Mouse (Mus musculus) liver, embryonic 11.5 days (tissue): ENCODE measurements around the gene Tmem28. TPM values are rescaled to one million over a fixed set of nuclear protein-coding genes. Genes with fewer than 3 reads are reported as not detected.
A peak's percentile ranks its signal among the peaks of the same experiment; 100 is the strongest.

Source experiments
- ATAC-seq: fragments of 200-750 bp; cut with Nextera tagmentation; replicated peaks from 2 replicates; pipeline ENCODE4 v1.8.0; 2017; ENCODE audit warnings: moderate number of reproducible peaks, mild to moderate bottlenecking, moderate TSS enrichment, moderate library complexity; ENCODE audit not compliant: low FRiP score
- DNase-seq: peaks from one replicate; pipeline ENCODE4 v3.0.0-alpha.2; 2017; ENCODE audit warnings: low spot score
- H3K27ac ChIP-seq: fragments of 300-500 bp; sonication (generic); 2 replicates; pipeline ENCODE4 v1.5.1; 2014; ENCODE audit warnings: mild to moderate bottlenecking, low read depth, low read length, control low read depth
- H3K27me3 ChIP-seq: fragments of 300-500 bp; sonication (generic); replicated peaks from 2 replicates; pipeline ENCODE4 v1.6.1; 2014; ENCODE audit warnings: low read length, mixed read lengths; ENCODE audit not compliant: control insufficient read depth, insufficient read depth
- H3K36me3 ChIP-seq: fragments of 300-500 bp; sonication (generic); 2 replicates; pipeline ENCODE4 v1.6.1; 2014; ENCODE audit warnings: mild to moderate bottlenecking, low read length, moderate library complexity, mixed read lengths; ENCODE audit not compliant: control insufficient read depth, insufficient read depth
- H3K4me1 ChIP-seq: fragments of 300-500 bp; sonication (generic); replicated peaks from 2 replicates; pipeline ENCODE4 v1.6.1; 2014; ENCODE audit warnings: low read length, mixed read lengths; ENCODE audit not compliant: control insufficient read depth, insufficient read depth
- H3K4me2 ChIP-seq: fragments of 300-500 bp; sonication (generic); 2 replicates; pipeline ENCODE4 v1.6.1; 2014; ENCODE audit warnings: mild to moderate bottlenecking, control low read depth, moderate library complexity
- H3K4me3 ChIP-seq: fragments of 300-500 bp; sonication (generic); 2 replicates; pipeline ENCODE4 v1.5.1; 2014; ENCODE audit warnings: low read depth, low read length, control low read depth
- H3K9ac ChIP-seq: fragments of 300-500 bp; sonication (generic); 2 replicates; pipeline ENCODE4 v1.6.1; 2014; ENCODE audit warnings: low read depth, low read length, control low read depth
- H3K9me3 ChIP-seq: fragments of 300-500 bp; sonication (generic); 2 replicates; pipeline ENCODE4 v1.6.1; 2016; ENCODE audit warnings: low read length, inconsistent platforms, mixed read lengths; ENCODE audit not compliant: control insufficient read depth
- WGBS: fragments of 180-500 bp; shearing (Covaris S2); extraction: QIAGEN DNeasy Blood & Tissue Kit; methylation state at CpG from one replicate; pipeline ENCODE4 v1.1.7; 2014; 5-methylcytosine and 5-hydroxymethylcytosine counted together
- polyA plus RNA-seq: library from polyadenylated mRNA; unstranded; fragments of >200 nt; fragmentation: Nextera tagmentation; extraction: Ambion mirVana; gene quantifications from 2 replicates; pipeline ENCODE4 v1.2.1, GENCODE M21; 2014

The Tmem28 gene
- polyA plus RNA-seq: 0.04 TPM in 1 of 2 replicates, not detected in the other

DNA sequence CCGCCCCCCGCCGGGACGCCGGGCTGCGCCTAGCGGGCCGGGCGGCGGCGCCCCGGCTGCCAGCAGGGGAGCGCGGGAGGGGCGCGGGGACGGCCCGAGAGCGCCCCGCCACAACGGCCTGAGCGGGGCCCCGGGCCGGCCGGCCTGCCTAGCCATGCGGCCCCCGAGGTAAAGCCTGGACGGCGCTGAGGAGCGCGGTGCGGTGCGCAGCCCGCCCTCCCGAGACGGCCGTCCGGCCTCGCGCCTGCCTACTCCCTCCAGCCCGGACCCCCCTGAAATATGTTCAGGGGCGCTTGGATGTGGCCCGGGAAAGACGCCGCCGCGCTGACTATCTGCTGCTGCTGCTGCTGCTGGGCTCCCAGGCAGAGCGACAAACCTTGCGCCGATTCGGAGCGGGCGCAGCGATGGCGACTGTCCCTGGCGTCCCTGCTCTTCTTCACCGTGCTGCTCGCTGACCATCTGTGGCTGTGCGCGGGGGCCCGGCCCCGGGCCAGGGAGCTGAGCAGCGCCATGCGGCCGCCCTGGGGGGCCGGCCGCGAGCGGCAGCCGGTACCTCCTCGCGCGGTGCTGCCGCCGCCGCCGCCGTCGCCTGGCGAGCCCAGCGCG is at the start of gene Tmem28:
Tmem28 (plus strand) TSS at position 232 of the 606 bp plus-strand sequence.
- Histone ChIP-seq H3K4me1 (no peaks in the 10 kb centered on the region), H3K9ac (no peak within 1 kb of the TSS), H3K9me3 (no peaks in the 10 kb centered on the region), H3K36me3 (no peaks in the 10 kb centered on the region), H3K27me3 (peaks cover 68% of the 10 kb centered on the region), H3K27ac (no peak within 1 kb of the TSS), H3K4me3 (peak within 1 kb of the TSS; percentile 45), H3K4me2 (peak within 1 kb of the TSS; percentile 65)
- 12% methylated on average over 53 of the region's 82 CpGs for WGBS
- ATAC-seq (no peak), DNase-seq (no peak)

DNA sequence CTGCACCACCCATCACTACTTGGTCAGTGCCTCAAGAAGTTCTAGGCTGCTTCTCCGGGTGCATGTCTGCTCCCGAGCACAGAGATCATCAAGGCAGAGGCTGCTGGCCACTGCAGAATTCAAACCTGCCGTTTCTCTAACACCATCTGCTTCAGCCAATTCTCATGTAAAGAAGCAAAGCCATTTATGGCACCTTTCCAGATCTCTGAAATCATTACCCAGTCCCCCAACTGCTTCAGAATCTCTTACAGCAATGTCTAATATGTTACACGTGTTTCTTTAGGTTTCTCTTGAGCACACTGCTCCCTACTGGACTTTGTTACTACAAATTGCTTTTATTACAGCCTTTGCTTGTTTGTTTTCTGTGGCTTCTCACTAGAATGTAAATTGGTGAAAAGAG is 40.5 kb upstream of the Tmem28 start:
- Histone ChIP-seq H3K4me1 (no peaks in the 10 kb centered on the region), H3K4me3 (no peak overlapping the region), H3K27me3 (peaks cover 6% of the 10 kb centered on the region), H3K27ac (no peak overlapping the region), H3K36me3 (no peaks in the 10 kb centered on the region), H3K4me2 (no peak overlapping the region), H3K9ac (no peak overlapping the region), H3K9me3 (no peaks in the 10 kb centered on the region)
- ATAC-seq (no peak), DNase-seq (no peak)
- WGBS: 65% methylated on average over 4 of the region's 4 CpGs

DNA sequence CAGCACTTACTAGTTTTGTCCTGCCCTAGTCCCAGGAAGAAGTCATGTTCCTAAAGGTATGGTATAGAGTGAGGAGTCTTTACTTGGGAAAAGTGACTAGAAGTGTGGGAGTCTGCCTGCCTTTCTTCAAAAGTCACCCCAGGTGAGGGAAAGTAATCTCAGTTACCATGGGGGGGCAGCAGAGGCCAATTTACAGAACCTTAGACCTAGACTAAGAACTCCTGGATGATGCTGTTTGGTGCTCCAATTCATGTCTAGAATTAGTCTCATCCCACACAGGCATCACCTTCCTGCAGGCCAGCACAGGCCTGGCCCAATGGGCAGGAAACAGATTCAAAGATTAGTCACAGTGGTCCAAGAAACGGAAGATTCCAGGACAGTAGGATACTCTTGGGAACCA is 12.4 kb upstream of the Tmem28 start:
- Histone ChIP-seq H3K4me2 (no peak overlapping the region), H3K27me3 (no peaks in the 10 kb centered on the region; the same call in none of the 2 replicates), H3K36me3 (no peaks in the 10 kb centered on the region), H3K9ac (no peak overlapping the region), H3K4me3 (no peak overlapping the region), H3K9me3 (no peaks in the 10 kb centered on the region), H3K4me1 (no peaks in the 10 kb centered on the region), H3K27ac (no peak overlapping the region)
- ATAC-seq: no peak
- WGBS: 57% methylated on average over 1 of the region's 1 CpGs
- no peak for DNase-seq

DNA sequence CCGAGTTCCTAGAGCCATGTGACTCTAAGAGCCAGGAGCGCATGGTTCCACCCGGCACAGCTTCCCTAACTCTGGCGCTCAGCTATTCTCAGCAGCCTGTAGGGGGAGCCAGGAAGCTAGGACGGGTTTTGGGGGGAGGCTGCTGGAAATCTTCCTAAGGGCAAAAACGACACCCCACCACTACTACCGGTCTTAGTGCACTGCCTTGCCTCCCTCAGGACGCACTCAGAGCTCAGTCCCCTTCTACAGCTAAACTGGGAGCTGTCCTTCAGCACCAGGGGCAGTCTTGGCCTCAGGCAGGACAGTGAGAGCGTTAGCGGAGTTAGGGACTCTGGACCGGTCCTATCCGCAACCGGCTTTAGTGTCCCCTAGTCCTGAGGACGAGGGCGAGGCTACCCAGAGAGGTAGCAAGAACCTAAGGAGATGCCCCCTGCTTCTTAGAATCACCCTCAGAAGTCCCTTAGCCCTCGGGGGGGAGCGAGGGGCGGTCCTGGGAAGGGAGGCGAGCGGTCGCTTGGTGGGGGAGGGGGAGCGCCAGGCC is 1.4 kb upstream of the Tmem28 start:
- Histone ChIP-seq H3K9ac (no peak overlapping the region), H3K4me3 (peak overlapping the region; percentile 45), H3K4me2 (peak overlapping the region; percentile 65), H3K4me1 (no peaks in the 10 kb centered on the region), H3K36me3 (no peaks in the 10 kb centered on the region), H3K27me3 (peaks cover 66% of the 10 kb centered on the region), H3K9me3 (no peaks in the 10 kb centered on the region), H3K27ac (no peak overlapping the region)
- ATAC-seq (no peak), DNase-seq (peak; percentile 65)
- 13% methylated on average over 21 of the region's 22 CpGs for WGBS

DNA sequence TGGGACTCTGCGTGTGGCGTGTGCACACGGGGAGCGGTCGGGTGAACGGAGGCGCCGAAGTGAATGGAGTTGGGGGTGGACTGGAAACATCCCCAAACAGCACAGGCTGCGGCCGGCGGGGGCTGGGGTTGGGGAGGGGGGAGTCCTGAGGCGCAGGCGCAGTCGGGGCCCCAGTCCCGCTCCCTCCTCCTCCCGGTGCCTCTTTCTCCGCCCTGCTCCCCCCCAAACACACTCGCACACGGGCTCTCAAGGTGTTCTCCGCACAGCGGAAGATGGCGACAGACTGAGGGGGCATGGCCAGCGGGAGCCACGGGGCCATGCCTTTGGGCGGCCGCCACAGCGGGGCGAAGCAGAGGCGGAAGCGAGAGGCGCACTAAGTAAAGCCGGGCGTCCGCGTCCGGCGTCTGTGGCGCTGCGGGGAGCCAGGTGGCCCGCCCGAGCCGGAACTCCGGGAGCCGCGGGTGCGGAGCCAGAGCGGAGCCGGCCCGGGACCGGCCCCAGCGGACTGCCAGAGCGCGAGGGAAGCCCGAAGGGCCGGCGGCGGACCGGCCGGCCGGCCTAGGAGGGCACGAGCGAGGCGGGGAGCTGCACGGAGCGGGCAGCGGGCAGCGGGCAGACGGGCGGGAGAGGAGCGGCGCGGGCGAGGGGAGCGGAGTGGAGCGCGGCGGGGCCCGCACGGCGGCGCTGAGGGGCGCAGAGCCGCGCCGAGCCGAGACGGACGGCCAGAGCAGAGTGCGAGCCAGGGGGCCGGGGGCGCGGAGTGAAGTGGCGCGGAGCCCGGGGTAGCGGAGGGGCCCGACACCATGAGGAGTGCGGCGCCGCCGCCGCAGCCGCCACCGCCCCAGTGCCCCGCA is 658 bp upstream of the Tmem28 start:
- H3K27me3 ChIP-seq: peaks cover 68% of the 10 kb centered on the region
- DNase-seq: no peak
- WGBS: 19% methylated on average over 63 of the region's 105 CpGs

DNA sequence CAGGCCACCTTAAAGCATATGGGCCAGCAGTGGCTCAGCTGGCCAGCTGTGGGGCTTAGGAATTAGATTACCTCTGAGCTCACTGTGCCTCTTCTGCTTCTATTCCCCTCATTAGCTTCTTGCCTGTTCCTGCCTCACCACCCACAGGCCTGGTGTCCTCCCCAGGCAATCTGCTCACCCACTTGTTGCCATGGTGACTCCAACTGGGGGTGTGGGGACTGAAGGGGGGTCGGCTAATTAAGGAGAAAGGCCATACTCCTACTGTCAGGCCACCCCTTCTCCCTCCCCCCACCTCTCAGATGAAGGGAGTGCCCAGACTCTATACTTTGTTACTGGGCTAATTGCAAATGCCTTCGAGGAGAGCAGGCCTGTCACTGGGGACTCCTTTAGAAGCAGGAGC is 21.3 kb downstream of the Tmem28 start:
- Histone ChIP-seq H3K27ac (no peak overlapping the region), H3K4me2 (no peak overlapping the region), H3K4me3 (no peak overlapping the region), H3K9me3 (no peaks in the 10 kb centered on the region), H3K36me3 (no peaks in the 10 kb centered on the region), H3K27me3 (peaks cover 21% of the 10 kb centered on the region), H3K4me1 (no peaks in the 10 kb centered on the region), H3K9ac (no peak overlapping the region)
- ATAC-seq (no peak), DNase-seq (no peak)
- WGBS: 30% methylated on average over 2 of the region's 2 CpGs

More for the DNA sequence above, 658 bp upstream of the Tmem28 start:
- no peak for ATAC-seq
- Histone ChIP-seq H3K9ac (no peak overlapping the region), H3K36me3 (no peaks in the 10 kb centered on the region), H3K4me1 (no peaks in the 10 kb centered on the region), H3K9me3 (no peaks in the 10 kb centered on the region), H3K4me2 (peak overlapping the region; percentile 65), H3K4me3 (peak overlapping the region; percentile 45), H3K27ac (no peak overlapping the region)

DNA sequence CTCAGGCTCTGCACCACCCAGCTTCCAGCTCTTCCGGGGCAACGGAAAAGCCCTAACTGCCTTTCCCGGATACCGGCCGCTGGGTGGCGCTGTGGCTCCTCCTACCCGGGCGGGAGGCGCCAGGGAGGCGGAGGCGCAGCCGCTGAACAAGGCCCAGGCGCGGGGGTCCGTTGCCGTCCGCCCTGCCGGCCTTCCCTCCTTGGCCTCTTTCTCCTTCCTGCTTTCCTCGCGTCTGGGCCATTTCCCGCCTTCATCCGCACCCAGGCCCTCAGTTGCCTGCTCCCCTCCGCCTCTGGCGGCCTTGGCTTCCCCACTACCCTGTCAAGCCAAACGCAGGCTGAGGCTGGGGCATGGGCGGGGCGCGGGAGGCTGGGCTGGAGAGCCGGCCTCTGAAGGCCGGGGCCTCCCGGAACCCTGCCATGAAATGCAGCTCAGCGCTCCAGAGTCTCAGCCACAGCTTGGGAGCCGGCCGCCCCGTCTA is 32.5 kb downstream of the Tmem28 start:
- peak; percentile 72 for DNase-seq
- no peaks in the 10 kb centered on the region for H3K9me3 ChIP-seq
- H3K4me2 ChIP-seq: peak overlapping the region; percentile 63
- peaks cover 26% of the 10 kb centered on the region for H3K27me3 ChIP-seq
- no peaks in the 10 kb centered on the region for H3K4me1 ChIP-seq
- H3K9ac ChIP-seq: peak overlapping the region; percentile 52
- peak overlapping the region; percentile 44 for H3K4me3 ChIP-seq
- peak; percentile 87 for ATAC-seq
- no peaks in the 10 kb centered on the region for H3K36me3 ChIP-seq
- H3K27ac ChIP-seq: no peak overlapping the region
- WGBS: 15% methylated on average over 29 of the region's 35 CpGs

DNA sequence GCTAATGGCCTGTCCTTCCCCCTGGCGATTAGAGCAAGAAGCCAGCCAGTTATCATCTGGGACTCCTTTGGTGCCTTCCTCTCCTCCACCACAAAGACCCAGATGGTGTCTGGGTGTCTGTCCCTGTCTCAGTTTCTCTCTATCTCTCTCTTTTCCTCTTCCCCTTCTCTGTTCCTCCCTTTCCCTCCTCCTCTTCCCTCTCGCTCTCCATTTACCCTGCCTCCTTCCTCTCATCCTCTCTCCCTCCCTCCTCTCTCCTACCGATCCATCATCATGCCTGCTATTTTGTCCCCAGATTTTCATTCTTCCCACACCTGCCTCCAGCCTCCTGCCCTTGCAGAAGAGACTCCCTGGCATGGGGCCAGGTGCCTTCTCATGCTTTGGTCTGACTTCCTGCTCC is 33.0 kb downstream of the Tmem28 start:
- Histone ChIP-seq H3K4me1 (no peaks in the 10 kb centered on the region), H3K4me2 (peak overlapping the region; percentile 63), H3K27ac (no peak overlapping the region), H3K9ac (no peak overlapping the region; the same call in 1 of the 2 replicates), H3K9me3 (no peaks in the 10 kb centered on the region), H3K4me3 (peak overlapping the region; percentile 44), H3K36me3 (no peaks in the 10 kb centered on the region), H3K27me3 (peaks cover 26% of the 10 kb centered on the region)
- ATAC-seq (no peak), DNase-seq (no peak)
- 66% methylated on average over 3 of the region's 3 CpGs for WGBS
